Mouse (Mus musculus): ENCODE data around the gene Gh. TPM values are rescaled to one million over a fixed set of nuclear protein-coding genes. Genes with fewer than 3 reads are reported as not detected.
"Not testable (repeated sequence)": the region's sequence is repeated elsewhere in the genome, so short reads cannot be mapped to it uniquely, and the experiment has no call there.

Gene Gh
- polyA plus RNA-seq (2012; rRNA removed): 0.27 and 0.82 TPM in 2 replicates

DNA sequence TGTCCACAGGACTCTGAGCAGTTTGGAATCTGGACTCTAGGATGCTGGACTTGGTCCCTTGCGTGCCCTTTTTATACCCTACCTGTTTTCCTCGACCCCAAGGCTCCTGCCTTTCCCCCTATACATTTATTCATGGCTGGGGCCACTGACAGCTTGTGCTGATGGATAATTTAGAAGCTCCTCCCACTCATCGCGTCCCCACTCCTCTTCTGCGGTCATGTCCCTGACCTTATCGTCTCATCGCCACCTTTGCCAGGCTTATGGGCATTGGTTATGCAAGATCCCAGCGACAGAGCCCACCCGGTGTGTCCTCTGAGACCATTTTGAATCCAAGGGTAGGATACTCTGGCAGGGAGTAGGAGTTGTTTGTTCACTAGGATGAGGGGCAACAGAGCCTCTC is at the start of gene Gh:
Gh (minus strand) TSS at position 101 of the 400 bp plus-strand sequence.
- no peak for DNase-seq (ENCODE audit: low read depth, low spot score)
- WGBS: 80% methylated on average over 9 of the region's 9 CpGs

- 62% methylated on average over 3 of the region's 3 CpGs for WGBS
- no peak for DNase-seq (ENCODE audit: low read depth, low spot score)
Observed at GRCm38 (mm10) chr11:106351253-106351652, 49.6 kb upstream of the Gh start.

DNA sequence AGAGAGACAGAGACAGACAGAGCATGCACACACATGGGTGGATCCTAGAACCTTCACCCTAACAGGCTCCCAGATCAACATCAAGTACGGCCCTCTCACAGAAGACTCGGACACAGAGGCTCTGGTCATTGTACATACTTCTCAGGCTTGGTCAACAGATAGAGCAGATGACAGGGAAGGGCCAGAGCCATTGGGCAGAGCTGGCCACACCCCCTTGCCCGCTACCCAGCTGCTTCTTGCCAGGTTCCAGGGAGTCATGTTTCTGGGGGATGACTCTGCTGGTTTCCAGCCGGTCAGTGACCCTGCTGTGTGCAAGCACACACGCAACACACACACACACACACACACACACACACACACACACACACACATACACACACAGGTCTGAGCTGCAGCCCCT is 49.2 kb upstream of the Gh start:
- 45% methylated on average over 5 of the region's 5 CpGs for WGBS
- no peak for DNase-seq (ENCODE audit: low read depth, low spot score)

DNA sequence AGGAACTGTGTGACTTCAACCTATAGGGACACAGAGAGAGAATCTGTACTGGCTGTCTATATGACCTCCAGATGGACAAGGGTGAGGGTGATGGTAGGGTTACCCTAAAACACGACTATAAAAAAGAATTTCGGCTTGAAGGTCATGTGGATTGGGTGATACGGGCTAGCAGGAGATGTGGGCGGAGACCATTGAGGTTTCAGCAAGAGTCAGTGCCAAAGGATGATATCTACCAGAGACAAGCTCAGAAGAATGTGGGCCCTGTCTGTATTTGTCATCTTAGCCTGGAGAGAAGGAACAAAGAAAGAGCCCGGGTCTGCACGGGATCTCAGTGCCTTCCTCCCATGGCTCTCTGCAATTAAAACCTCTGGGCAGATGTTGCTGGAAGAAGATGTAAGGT is 48.1 kb upstream of the Gh start:
- 68% methylated on average over 6 of the region's 6 CpGs for WGBS
- no peak for DNase-seq (ENCODE audit: low read depth, low spot score)

DNA sequence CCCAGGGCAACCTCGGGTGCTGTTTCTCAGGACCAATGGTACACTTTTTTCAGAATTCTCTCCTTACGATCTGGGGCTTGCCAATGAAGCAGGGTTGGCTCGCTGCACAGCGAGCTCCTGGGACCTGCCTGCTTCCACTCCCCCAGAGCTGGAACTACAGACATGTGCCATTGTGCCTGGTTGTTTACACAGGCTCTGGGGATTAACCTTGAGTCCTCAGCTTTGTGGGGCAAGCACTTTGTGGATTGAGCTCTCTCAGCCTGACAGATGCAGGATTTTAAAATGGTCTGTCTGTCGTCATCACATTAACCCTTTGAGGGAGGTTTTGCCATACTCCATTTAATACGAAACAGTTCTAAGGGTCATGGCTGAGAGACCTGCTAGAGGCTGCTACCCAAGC is 43.2 kb upstream of the Gh start:
- 21% methylated on average over 6 of the region's 6 CpGs for WGBS
- no peak for DNase-seq (ENCODE audit: low read depth, low spot score)

DNA sequence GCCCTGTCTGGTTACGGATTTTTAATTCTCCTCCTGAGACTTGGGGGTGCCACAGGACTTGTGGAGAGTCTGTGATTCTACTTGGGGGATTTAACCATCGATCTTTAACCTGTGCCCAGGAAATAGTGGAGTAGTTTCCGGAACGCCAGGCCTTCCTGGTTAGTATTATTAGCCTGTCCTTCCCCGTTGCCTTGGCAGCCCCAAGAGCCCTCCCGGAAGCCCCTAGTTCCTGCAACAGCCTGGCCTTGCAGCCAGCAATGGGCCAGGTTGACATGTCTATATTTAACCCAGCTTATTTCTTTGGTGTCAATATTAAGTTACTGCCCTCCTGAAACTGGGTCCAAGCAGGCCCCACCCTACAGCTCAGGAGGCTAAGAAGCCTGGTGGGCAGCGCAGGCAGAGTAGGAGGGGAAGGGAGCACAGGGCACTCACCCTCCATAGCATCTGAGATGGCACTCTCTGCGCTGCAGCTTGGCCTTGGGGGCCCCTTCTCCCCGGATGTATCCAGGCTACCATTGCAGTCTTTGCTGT is 39.4 kb upstream of the Gh start:
- DNase-seq (ENCODE audit: low read depth, low spot score): no peak
- WGBS: 73% methylated on average over 9 of the region's 9 CpGs

- WGBS: 77% methylated on average over 4 of the region's 4 CpGs
- not testable (repeated sequence) for DNase-seq (ENCODE audit: low read depth, low spot score)
Observed at GRCm38 (mm10) chr11:106339323-106339722, 37.7 kb upstream of the Gh start.

GRCm38 (mm10) chr11:106338870-106339269 is 37.2 kb upstream of the Gh start:
- no peak for DNase-seq (ENCODE audit: low read depth, low spot score)
- WGBS: 75% methylated on average over 7 of the region's 7 CpGs

DNA sequence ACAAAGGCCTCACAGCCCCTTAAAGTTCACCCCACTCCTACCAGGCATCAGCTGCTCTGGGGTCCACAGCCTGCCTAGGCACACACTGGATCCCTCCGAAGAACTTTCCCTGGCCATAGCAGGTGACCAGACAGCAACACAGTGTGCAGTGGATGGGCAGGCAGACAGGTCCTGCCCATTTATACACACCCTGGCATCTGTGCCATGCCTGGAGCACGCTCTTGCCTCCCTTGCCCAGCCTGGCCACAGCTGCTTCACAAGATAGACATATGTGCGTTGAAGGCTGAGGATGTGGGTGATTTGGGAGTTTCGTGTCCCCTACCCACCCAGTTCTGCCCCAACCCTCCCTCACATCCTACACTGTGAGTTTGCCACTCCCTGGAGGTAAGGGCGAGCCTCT is 36.4 kb upstream of the Gh start:
- DNase-seq (ENCODE audit: low read depth, low spot score): no peak
- WGBS: 63% methylated on average over 5 of the region's 5 CpGs

DNA sequence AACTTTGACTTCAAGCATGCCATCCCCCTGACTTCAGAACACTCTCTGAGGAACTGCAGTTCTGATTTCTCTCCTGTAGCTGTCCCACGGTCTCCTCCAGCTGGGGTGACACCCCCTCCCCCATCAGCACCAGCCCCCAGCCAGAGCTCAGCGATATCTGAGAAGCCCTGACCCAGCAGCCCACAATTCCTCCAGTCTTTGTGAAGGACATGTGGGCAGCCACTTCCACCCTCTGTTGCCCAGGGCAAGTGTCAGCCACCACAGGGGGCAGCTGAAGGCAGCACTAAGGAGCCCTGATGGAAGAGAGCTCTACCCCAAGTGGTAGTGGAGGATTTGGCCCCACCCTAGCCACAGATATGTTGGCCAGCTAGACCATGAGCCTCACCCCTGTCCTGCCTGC is 32.4 kb upstream of the Gh start:
- WGBS: 12% methylated on average over 2 of the region's 2 CpGs
- no peak for DNase-seq (ENCODE audit: low read depth, low spot score)

DNA sequence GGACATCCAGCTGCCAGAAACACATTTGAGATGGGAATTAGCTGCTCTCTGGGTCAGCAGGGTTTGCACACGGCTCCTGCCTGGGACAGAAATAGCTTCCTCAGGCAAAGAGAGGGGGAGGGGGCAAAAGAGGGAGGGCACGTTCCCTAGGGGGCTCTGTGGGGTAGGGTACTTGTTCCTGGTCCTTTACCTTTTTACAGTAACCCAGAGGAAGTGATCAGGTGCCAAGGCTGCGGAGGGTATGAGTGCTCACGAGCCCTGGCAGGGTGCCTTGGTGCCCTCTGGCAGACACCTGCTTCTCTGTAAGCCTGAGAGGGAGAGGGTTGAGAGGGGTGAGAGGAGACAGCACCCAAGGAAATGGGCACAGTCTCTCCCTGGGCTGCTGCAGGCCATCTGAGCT is 30.8 kb upstream of the Gh start:
- 27% methylated on average over 4 of the region's 4 CpGs for WGBS
- DNase-seq (ENCODE audit: low read depth, low spot score): no peak

- DNase-seq (ENCODE audit: low read depth, low spot score): no peak
- 39% methylated on average over 7 of the region's 7 CpGs for WGBS
Observed at GRCm38 (mm10) chr11:106329682-106330081, 28.0 kb upstream of the Gh start.

GRCm38 (mm10) chr11:106329128-106329527 is 27.5 kb upstream of the Gh start:
- DNase-seq (ENCODE audit: low read depth, low spot score): no peak
- 16% methylated on average over 6 of the region's 6 CpGs for WGBS

DNA sequence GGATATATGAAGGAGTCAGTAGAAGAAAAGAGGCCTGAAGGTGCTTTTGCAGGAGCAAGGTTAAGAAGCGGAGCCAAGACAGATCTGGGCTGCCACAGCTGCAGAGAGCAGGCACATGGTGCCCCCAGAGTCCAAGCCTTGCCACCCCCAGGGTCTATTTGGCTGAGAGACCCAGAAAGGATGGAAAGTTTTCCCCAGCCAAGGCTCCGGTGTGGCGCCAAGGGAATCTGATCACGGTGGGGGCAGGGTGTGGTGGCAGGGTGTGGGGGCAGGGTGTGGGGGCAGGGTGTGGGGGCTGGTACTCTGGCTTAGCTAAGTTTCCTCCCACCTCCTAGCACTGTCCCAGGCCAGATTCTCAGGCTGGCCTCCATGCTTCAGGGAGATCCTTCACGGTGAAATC is 26.9 kb upstream of the Gh start:
- no peak for DNase-seq (ENCODE audit: low read depth, low spot score)
- 59% methylated on average over 5 of the region's 5 CpGs for WGBS

GRCm38 (mm10) chr11:106326475-106326874 is 24.8 kb upstream of the Gh start:
- 80% methylated on average over 8 of the region's 8 CpGs for WGBS
- no peak for DNase-seq (ENCODE audit: low read depth, low spot score)

DNA sequence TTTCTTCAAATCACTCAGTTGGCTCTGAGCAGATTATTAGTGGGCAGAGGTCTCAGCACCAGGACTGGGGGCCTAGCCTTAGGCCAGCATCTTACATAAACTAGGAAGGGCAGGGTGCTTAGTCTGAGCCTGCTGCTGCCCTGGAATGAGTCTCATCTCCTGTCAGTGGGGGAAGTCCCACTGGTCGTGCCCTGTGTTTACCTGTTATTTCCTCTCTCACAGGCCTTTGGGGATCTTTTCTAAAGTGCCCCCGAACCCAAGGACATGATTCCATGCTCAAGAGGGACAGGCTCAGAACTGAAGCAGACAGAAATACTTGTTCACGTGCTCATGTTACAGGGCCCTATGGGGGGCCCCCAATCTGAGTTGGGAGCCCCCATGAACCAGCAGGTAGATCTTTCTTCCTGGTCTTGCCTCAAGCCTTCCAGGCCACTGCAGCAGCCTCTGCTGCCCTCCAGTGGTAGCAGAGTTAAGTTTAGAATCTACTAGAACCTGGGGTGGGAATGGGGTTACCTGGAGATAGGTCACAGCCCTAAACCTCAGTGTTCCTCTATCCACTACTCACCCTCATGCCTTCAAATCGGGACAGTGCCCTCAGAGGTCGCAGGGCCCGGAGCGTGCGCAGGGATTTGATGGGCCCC is 24.0 kb upstream of the Gh start:
- 62% methylated on average over 8 of the region's 8 CpGs for WGBS
- peak; percentile 19 for DNase-seq (ENCODE audit: low read depth, low spot score)

DNA sequence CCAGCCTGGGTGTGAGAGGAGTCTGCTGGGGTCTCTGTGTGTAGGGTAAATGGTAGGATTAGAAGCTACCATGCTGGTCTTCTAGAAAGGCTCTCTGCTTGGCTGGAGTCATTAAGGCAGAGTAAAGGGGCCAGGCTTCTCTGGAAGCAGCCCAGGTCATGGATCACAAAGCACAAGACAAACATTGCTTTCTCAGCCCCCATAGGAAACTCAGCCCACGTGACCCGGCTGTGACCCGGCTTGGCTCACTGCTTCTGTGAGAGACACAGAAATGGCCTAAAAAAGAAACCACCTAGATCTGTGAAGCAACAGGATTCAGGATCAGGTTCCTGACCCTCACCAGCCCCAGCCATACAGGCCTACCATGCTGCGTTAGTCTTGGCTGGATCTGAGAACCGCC is 23.2 kb upstream of the Gh start:
- WGBS: 71% methylated on average over 5 of the region's 5 CpGs
- DNase-seq (ENCODE audit: low read depth, low spot score): no peak

GRCm38 (mm10) chr11:106318406-106319366 is 17.0 kb upstream of the Gh start:
- 49% methylated on average over 21 of the region's 21 CpGs for WGBS
- DNase-seq (ENCODE audit: low read depth, low spot score): no peak

- WGBS: 72% methylated on average over 7 of the region's 7 CpGs
- no peak for DNase-seq (ENCODE audit: low read depth, low spot score)
Observed at GRCm38 (mm10) chr11:106317801-106318200, 16.1 kb upstream of the Gh start.

DNA sequence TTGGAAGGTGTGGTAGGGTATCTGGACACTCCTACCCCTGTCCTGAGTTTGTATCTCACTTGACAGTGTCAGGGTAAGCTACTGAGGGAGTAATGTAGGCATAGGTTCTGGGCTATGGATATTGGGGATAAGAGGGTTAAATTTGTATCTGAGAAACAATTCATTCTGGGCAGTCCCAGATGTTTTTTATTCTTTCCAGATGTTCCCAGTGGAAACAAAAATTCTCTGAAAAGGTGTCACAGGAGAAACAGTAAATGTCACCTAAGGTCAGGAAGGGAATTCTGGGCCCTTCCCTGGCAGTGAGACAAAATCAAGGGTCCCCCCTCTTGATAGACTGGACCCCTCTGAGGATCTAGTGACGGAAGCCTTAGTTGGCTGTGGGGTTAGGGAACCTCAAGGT is 14.8 kb upstream of the Gh start:
- 81% methylated on average over 1 of the region's 1 CpGs for WGBS
- DNase-seq (ENCODE audit: low read depth, low spot score): no peak

DNA sequence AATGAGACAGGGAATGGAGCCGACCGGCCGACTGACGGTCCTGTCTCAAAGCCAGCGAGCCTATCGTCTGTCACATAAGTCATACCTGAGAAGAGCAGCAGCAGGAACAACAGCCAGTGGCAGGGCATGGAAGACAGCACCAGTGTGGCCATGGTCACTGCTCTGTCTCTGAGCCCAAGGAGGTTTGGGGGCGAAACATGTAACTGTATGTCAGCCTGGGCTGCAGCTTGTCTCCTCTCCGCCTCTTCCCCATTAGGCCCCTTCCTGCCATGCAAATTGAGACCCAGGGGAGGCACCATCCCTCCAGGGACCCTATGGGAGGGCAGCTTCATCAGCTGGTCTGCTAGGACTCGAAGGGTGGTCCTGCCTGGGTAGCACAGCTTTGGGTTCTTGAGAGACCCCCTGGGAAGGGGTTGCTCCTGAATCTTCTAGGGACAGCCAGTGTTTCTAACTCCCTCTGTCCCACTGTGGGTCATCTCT is 12.7 kb upstream of the Gh start, which contains the start of gene Cd79b:
Cd79b (minus strand) TSS at position 430 of the 480 bp plus-strand sequence.
- WGBS: 77% methylated on average over 9 of the region's 9 CpGs
- no peak for DNase-seq (ENCODE audit: low read depth, low spot score)
